Mouse (Mus musculus) thymus, postnatal 0 days (tissue): ENCODE results near the gene Ubl5. TPM values are rescaled to one million over a fixed set of nuclear protein-coding genes. Genes with fewer than 3 reads are reported as not detected.

Experiments used
- DNase-seq: peaks from one replicate; pipeline ENCODE4 v3.0.0-alpha.2; 2015; ENCODE audit warnings: low spot score
- polyA plus RNA-seq: library from polyadenylated mRNA; unstranded; fragments of >200 nt; fragmentation: Nextera tagmentation; extraction: Ambion mirVana; gene quantifications from 2 replicates; pipeline ENCODE4 v1.2.1, GENCODE M21; 2015

Ubl5 gene
- polyA plus RNA-seq: 658 and 685 TPM in 2 replicates

DNA sequence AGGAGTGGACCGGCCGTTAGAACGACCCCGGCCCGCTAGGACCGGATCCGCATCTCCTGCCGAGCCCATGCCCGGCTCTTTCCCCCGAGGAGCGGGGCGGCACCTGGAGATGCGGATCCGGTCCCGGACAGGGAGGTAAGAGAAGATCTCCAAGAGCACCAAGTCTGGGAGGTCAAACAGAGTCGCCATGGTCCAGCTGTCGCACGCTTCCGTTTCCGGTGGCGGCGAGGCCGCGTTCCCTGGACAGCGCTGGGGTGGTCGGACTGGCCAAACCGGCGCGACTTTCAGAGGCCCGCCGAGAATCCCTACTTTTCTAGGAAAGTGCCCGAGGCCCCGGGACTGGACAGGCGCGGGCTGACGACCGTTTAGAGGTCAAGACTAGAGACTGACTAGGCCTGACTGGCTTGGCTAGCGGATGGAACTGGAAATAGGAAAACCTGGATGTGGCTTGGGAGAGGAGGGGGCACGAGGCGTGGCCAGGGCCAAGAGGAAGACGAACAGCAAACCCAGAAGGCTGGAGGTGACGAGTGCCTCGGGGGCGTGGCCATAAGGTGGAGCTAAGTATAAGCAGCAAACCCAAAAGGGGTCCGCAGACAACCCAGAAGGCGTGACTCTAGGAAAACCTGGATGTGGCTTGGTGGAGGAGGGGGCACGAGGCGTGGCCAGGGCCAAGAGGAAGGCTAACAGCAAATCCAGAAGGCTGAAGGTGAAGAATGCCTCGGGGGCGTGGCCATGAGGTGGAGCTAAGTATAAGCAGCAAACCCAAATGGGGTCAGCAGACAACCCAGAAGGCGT, at the start of gene Ubl5:
TSS of gene Ubl5 (plus strand) at position 778 of the 795 bp plus-strand sequence.
- peak; percentile 99 for DNase-seq

DNA sequence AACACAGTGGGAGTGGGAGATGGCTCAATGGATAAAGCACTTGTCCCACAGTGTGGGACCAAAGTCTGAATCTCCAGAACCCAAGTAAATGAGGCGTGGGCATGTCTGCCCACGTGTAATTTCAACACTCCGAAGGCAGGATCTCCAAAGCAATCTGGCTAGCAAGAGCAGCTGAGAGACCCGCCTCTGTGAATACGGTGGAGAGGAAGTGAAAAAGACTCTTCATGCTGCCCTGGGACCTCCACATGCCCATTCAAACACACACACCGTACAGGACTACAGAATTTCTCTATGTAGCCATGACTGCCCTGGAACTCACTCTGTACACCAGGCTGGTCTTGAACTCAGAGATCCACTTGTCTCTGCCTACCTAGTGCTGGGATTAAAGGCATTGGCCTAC, 41.4 kb upstream of the Ubl5 start:
- no peak for DNase-seq

DNA sequence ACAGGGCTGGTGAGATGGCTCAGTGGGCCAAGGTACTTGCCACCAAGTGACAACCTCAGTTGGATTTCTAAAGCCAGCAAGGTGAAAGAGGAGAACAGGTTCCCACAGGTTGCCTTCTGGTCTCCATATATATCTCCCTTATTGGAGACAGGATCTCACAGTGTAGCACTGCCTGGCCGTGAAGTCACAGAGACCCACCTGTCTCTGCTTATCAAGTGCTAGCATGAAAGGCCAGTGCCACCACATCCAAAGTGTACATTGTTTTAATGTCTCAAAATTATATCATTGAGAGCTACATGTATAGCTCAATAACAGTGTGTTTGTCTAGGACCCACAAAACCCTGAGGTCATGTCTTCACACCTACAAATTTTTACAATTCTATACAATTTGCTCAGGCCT, 36.4 kb upstream of the Ubl5 start:
- no peak for DNase-seq

DNA sequence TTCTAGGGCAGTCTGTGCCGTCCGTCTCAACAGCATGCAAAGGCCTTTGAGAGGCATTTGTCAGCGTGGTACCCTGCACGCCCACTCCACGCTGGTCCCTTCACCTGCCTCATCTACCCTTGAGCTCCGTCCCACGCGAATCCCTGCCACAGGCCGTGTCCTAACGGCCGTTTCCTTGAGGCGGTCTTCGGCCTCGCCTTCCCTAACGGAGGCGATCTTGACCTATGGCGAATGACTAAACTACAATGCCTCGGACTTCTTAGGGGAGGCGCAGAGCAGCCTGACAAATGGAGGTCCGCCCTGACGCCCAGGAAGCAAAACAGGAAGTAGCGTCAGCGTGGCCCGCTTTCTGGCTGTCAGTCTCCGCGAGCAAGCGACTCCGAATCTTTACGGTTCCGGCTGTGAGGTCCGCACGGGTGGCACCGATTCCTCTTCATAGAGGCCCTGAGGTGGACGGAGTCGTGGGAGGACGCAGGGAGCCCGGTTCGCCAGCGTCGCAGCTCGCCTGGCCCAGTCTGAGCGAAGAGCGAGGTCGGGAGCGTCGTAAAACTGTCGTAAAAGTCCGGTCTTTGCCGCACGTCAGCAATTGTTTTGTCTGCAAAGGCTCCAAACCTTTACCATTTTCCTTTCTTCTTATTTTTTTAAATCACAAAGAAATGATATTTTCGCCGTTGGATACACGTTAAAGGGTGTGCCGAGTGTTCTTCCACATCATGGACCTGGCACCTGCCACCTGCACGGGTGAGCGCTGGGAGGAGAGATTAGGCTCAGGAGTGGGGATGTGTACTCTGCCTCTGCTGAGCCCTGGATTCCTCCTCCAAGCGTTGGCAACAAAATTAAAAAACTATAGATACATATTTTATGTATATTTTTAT, 35.3 kb upstream of the Ubl5 start:
- DNase-seq: peak; percentile 93

DNA sequence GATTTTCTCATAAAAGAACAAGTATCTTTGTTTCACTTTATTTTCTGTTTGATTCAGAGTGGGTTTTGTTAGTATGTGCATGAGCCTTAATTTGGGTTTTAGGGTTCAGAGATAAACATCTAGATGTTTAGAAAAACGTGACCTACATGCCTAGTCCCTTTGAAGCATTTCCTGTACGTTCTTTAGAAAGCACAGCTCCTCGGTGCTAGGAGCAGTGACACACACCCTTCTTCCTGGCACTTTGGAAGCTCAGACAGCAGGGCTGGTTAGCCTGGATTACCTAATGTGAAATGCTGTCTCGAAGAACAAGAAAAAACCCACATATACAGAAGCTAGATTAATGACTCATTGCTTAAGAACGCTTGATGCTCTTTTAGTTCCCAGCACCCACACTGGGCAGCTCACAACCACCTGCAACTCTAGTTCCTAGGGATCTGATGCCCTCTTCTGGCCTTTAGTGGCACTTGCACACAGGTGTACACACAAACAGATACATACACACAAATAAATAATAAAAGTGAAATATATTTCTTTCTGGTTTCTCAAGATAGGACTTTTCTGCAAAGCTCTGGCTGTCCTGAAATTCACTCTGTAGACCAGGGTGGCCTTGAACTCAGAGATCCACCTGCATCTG, 32.7 kb upstream of the Ubl5 start:
- peak; percentile 77 for DNase-seq

DNA sequence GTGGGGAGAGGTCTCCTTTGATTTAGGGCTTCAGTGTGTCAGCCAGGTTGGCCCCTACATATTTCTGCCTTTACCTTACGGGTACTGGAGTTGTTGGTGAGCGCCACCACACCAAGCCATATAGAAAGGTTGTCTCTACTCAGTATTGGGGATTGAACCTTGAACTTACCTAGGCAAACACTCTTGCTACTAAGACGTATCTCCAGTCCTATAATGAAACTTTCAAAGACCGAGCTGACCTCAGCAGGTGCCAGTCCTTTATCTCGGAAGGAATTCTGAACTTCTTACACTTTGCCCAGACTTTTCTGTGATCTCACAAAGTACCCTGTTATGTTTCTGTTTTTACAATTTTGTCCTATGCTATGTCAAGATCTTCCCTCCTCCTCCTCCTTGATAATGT, 30.7 kb upstream of the Ubl5 start:
- no peak for DNase-seq

DNA sequence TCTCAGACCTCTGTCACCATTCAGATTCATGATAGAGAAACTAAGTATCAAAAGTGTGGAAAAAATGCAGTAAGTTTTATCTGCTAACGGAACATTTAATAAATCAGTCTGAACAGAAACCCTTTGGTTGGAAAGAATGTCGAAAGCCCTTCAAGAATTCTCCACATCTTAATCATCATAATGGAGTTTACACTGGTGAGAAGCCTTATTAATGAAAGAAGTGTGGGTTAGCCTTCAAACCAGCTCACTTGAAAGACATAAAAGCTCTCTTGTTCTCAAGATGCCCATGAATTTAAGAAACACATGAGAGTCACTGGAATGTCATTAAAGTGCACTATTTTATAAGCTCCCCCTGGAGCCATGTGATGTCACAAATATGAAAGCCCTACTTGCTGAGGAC, 26.0 kb upstream of the Ubl5 start:
- DNase-seq: no peak

DNA sequence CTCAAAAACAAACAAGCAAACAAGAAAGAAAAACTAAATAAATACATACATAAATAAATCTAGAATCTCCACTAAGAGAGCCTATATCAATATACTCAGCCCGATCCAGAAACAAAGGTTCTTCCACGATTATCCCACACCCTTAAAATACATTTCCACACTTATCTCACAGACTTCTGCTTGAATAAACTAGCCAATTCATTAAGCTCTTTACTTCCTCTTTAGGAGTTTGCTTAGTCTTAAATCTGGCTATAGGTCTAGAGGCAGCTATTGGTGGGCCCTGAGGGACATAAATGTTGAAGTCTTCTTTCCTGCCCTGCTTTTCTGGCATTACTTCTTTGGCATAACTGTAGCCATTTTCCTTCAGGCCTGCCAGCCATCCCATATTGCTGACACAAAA, 11.3 kb upstream of the Ubl5 start:
- DNase-seq: no peak

DNA sequence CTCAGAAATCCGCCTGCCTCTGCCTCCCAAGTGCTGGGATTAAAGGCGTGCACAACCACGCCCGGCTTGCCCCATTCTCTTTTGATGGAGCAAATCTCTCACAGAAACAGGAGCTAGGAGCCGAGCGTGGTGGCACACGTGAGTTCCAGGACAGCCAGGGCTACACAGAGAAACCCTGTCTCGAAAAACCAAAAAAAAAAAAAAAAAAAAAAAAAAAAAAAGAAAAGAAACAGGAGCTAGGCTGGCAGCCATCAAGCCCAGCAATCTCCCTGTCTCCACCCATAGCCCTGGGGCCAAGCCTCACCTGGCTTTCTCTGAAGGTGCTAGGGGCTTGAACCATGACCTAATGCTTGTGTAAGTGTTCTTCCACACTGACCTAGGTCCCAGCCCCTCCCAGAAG, 7.0 kb upstream of the Ubl5 start:
- peak; percentile 69 for DNase-seq

DNA sequence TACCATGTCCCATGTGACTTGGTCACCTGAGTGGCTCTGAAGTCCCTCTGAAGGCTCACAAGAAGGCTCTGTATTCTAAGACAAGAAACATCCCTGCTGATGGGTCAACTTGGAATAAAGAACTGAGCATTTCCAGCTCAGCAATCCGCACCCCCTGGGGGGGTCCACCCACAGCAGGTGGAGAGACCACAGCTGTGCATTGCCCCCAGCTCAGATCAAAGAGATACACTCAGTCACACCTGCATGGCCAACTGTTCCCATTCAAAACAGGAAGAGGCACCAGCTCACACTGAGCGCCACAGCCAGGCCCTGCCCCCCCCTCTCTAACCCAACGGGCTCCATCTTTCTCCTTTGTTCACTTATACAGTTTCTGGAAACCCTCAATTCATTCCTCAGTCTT, 6.4 kb upstream of the Ubl5 start:
- DNase-seq: peak; percentile 96

DNA sequence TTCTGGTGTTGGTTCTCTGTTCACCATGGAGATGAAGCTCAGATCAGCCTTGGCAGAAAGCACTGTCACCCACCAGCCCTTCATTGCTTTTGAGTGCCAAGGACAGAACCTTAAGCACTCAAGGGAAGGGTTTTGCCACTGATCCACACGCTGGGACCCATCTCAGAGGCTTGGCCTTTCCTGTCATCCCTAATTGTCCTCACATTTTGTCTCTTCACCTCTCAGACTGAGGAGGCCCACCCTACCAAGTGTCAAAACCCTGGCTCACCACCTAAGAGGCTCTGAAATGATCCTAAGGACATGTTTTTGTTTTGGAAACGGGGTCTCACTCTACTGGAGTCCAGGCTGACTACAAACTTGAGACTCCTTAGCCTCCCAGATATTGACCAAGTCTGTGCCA, 5.9 kb upstream of the Ubl5 start:
- no peak for DNase-seq

DNA sequence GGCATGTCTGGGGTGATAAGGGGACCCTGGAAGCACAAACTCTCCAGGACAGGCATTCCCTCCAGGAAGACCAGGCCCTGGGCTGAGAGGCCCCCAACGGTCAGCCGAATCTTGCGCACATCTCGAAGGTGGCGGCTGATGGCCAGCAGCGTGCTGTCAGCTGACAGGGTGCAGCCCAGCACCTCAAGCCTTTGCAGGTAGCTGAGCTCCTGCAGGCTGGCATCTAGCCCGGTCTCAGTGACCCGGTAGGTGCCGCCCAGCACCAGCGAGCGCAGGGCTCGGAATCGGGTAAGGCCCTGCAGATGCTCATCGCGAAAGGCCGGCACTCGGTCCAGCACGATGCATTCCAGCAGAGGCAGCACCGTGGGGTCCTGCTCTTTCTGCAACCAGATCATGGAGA, 4.1 kb upstream of the Ubl5 start:
- DNase-seq: no peak

DNA sequence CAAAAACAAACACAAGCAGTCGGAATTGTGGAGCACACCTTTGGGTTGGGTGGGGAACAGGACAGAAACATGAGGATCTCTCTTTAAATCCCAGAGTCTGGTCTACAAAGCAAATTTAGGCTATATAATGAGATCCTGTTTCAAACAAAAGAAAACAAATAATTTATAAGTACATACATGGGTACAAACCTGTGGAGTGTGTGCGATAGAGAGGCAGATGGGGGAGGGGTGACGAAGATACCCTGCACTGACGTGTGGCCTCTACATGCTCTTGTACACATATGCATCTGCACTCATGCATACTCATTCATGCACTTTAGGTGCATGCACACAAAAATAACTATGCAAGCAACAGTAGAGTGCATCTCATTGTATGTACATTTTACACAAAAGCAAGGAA, 3.2 kb upstream of the Ubl5 start:
- DNase-seq: peak; percentile 33

DNA sequence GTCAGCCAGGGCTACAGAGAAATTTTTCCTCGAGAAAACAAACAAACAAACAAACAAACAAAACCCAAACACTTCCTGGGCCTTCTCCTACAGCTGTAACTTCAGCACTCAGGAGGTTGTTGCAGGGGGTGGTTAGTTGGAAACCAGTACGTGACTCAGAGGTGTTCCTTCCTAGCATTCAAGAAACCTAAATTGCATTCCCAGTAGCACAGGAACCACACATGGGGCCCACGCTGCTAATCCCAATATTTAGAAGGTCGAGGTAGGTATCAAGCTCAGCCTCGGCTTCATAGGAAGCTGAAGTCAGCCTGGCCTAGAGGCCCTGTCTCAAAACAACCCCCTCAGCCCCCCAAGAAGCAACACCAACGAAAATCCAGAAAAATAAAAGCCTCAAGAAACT, 1.2 kb upstream of the Ubl5 start:
- peak; percentile 39 for DNase-seq

DNA sequence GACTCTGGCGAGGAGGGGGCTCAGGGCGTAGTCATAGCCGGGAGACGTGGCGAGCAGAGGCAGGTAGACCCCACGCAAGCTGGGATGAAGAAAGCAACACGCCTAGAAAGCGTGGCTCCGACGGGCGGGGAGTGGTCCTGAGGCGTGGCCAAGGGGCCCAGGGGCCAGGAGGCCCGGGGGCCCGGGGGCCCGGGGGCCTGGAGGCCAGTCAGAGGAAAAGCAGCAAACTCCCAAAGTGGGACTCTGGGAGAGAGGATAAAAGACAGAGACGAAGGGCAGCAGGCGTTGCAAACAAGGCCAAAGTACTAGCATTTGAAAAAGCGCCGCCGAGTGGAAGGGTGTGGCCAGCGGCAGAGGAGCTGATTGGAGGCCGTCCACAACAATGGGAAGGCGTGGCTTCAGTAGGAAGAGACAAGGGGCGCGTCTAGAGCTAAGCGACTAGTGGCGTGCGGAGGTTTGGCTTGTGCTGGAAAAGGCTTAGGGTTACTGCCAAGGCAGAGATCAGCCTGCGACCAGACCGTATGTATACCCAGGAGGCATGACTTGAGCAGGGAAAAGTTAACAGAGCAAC, 303 bp downstream of the Ubl5 start:
- DNase-seq: peak; percentile 95

DNA sequence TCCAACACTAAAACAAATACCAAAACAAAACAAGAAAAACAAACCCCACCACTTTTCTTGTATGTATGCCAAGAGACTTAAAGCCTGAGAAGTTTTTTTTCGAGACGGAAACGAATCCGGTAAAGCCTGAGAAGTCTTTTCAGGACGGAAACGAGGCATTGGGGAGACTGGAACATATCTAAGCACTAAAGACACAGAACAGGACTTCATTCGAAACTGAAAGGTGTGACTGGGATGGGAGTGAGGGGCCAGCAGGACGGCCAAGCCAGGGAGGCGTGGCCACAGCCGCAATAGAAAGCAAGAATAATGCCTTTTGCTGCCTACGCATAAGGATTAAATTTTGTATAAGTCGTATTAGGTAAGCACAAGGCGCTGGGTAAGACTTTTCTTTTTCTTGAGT, 1.1 kb downstream of the Ubl5 start:
- peak; percentile 50 for DNase-seq

DNA sequence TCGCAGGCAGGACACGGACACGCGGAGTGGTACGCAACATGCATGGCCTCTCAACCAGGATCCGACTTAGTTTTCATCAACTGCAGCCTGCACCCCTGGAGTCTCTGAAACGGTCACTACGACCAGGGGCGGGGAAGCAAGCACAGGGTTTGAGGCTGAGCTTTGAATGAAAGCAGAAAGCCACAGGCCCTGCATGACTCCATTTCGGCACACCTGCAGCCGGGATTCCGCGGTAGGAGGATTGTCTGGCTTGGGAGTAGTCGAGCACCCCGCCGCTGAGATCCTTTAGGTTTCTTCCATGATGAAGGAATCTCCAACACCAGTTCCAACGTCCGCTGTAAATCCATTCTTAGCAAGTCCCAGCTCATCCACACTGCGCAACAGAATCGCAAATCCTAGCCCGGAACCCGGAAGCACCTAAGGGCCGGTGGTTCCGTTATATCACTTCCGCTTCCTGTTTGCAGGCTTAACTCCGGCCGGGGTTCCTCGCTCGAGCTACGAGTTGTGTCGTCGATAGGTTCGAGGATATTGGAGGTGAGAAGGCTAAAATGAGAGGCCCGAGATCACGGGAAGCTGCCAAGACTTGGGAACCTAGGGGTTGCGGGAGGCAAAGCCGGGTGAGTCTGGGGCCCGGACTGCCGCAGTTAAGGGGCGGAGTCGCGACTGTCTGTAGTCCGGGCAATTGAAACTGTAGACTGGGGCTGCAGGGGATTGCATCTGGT, 1.8 kb downstream of the Ubl5 start, which contains the start of gene Fbxl12:
TSS of gene Fbxl12 (minus strand) at position 408 of the 722 bp plus-strand sequence.
- peak; percentile 83 for DNase-seq

DNA sequence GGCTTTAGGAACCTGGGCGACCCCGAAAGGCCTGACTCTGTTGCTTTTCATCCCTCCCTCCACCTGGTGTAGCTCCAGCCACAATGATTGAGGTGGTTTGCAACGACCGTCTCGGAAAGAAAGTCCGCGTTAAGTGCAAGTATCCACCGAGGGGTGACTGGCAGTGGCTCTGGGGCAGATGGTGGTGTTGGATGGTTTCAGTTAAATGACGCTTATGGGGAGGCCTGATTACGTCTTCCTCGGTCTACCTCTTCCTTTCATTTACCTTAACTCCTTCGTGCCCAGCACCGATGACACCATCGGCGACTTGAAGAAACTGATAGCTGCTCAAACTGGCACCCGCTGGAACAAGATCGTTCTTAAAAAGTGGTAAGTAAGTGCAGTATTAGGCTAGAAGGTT, 2.4 kb downstream of the Ubl5 start:
- DNase-seq: peak; percentile 46

DNA sequence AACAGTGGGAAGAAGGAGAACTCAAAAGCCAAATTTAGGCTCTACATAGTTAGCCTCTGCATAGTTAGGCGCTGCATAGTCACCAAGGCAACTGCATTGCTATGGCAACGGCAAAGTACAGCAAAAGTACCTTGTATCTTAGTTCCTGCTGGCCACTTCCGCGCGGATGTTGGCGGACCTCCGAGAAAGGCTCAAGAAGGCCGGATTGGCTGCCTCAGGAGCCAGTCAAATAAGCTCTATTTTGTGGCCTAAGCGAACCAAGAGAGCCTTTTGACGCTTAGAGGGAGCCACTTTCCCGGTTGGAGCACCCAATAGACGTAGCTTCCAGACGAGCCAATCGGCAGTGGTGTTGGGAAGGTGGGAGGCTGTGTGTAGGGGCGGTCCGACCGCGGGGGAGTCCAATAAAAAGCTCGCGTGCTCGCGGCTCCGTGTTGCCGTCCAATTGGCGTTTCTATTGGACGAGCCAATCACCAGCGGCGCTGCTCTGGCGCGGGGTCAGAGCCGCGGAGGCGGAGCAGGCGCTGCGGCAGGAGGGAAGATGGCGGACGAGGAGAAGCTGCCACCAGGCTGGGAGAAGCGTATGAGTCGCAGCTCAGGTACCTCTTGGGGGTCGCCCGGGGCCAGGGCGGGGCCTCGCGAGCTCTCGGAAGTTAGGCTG, 9.1 kb downstream of the Ubl5 start, which contains the start of gene Pin1:
TSS of gene Pin1 (plus strand) at position 494 of the 658 bp plus-strand sequence.
- DNase-seq: peak; percentile 99

DNA sequence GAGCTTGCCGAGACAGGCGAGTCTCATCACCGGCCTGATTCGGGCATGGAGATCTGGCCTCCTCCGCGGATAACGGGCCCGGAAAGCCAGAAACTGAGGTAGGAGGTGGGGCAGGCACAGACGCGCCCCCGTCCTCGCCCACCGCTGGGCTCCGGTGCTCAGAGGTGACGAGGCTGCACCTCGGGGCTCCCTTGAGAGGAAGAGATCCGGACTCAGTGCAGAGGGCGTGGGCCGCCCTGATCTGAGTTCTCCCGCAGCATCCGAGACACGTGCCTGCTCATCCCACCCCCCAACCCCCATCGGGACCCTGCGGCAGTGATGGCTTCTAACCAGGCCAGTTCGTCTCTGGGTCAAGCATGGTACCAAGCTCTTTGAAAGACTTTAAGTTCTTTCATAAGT, 9.6 kb downstream of the Ubl5 start:
- no peak for DNase-seq
